Mouse (Mus musculus) CH12F3 (cell line): ENCODE measurements around the gene Idh3a.
"Not testable (repeated sequence)": the region's sequence is repeated elsewhere in the genome, so short reads cannot be mapped to it uniquely, and the experiment has no call there.

Source experiments
- in situ Hi-C: fragments of 300-500 bp; cut with MboI; formaldehyde crosslinking; loops from 2 replicates; pipeline ENCODE4 v1.14.3; 2020; ENCODE audit warnings: low sequenced_read_pairs

Idh3a gene

DNA sequence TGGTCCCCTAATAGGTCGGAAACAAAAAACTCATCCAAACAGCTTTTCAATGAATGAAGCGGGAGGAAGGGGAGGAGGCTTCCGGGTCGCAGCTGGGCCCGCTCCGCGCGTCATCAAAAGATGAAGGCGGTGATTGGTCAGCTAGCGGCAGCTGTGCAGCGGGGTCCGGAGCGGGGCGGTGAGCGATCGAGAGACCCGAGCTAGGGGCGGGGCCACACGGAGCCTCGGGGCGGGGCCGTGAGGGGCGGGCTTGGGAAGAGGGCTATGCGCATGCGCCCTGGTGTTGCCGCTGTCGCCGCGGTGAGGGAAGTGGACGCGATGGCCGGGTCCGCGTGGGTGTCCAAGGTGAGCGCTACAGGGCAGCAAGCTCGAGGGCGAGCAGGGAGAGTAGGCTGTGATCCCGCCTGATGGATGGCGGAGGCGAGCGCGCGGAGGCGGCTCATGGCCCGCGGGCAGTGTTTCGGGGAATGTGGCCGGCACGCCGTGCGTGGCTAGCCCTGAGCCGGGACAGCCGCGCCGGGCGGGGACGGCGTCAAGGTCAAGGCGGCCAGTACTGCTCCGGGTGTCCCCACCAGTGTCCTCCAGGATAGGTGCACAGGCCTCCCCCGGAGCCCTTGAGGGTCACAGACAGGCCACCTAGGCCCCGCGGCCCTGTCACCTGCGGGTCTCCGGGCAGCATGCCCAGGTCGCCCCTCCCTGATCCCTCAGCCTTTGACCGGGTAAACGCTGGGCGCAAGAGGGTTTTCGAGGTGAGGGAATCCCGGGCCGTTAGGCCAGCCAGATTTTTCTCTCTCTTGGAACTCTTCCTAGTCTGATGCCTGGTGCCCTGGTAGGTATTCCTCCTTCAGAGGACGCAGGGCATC, at the start of gene Idh3a:
Gene Idh3a, plus strand, starts transcription at position 136 of the 863 bp plus-strand sequence.
- in situ Hi-C loops = no loop called here

DNA sequence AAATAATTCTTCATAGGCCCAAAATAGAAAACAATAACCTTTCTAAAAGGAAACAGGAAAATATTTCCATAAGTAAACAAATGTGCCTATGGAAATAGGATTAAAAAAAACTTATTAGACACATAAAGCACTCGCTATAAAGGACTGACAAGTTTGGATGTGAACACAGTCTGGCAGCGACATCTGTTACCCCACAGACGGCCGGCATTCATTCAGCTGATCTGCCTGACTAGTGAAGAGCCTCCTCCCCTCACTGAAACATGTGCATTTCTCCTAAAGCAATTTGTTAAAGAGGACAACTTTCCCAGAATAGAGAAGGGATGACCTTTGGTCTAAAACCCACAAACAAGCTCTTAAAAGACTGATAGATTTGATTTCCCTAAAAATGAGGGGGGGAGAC, 49.1 kb upstream of the Idh3a start:
- in situ Hi-C loops = no loop called here

DNA sequence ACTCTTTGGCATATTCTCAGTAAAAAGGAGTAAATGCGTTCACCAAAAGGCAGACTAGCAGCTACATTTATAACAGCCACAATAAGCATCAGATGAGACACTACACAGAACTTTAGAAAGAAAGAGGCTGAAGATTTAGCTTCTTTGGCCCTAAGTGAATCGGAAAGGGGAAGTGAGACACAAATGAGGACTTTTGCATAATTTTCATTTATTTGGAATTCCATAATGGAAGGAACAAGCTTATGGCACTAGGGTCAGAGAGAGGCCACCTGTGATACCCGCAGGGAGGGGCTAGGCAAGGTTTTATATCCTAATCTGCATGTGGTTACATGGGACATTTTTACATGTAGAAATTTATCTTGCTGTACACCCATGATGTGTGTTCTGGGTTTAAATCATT, 48.7 kb upstream of the Idh3a start:
- in situ Hi-C loops = no loop called here

DNA sequence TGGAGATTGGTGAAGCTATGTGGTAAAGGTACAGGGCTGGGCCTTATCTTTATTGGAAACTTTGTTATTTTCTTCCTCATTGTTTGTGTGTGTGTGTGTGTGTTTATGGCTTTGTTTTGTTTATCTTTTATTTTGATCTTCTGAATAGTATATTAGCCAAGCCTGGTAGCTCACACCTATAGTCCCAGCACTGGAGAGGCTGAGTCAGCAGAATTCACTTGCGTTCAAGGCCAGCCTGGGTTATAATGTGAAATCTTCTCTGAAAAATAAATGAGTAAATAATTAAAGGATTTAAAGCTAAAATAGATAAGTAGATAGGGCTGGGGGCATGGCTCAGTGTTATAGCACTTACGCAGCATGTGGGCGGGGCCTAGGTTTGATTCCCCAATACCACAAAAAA, 47.9 kb upstream of the Idh3a start:
- in situ Hi-C loops = no loop called here

DNA sequence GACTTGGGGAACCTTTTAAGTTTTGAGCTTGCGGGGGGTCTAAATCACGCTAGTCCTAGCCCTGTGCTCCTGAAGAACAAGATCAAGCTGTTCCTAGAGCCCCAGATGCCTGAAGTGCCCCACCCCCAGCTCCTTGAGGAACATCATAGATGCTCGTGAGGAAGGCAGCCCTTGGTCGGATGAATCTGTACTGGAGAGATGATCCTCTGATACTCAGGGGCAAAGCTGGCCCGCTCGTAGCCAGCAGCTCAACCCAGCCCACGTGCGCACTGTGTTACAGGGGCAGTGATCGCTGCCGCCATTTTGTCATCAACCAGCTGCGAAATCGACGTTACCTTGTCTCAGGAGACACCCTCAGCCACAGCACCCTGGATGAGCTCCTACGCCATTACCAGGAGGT, 47.5 kb upstream of the Idh3a start, which contains the start of gene Sh2d7:
Gene Sh2d7, plus strand, starts transcription at position 301 of the 400 bp plus-strand sequence.
- in situ Hi-C loops = no loop called here

DNA sequence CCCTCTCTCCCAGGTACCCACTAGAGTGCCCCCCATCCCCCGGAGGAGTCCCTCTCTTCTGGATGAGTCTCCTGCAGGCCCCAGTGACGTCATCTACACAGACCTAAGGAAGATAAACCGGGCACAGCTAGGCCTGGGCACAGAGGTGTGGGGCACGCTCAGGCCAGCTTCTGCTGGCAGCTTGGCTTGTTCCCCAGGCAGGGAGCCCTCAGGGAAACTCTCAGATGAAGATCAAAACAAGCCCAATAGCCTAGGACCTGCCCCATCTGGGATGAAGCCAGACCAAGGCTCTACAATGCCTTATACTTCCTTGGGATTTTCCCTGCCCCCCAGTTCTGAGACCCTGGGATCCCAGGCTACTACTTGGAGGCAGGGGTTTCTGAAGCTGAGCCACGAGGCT, 45.3 kb upstream of the Idh3a start:
- in situ Hi-C loops = no loop called here

DNA sequence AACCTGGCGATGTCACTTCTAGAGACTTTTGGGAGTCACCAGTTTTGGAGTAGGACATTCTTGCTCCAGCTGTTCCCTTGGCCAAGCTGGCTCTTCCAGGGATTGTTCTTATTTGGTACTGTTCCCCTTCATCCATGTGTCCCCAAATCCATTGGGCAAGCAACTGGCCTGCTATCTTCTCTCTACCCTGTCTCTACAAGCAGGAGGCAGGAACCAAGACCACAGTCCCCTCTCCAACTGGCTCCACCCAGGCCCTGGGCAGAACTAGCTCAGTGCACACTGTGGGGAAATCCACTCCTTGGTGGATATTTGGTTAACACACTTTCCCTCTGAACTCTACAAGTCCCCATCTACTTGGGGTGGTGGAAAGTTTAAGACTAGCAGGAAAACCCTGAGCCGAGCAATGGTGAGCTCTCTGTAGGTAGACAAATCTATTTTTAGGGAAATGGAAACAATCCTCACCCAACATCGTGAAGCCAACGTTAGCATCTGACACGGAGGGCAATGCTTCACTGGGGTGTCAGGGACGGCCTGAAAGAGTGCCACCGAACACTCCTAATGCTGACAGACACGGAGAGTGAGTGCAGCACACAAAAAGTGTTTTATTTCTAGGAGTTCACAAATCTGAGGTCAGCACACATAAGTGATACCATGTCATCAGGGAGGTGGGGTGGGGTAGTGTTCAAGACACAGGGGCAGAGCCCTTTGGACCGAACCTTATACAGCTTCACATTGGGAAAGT, 41.8 kb upstream of the Idh3a start:
- in situ Hi-C loops = no loop called here

DNA sequence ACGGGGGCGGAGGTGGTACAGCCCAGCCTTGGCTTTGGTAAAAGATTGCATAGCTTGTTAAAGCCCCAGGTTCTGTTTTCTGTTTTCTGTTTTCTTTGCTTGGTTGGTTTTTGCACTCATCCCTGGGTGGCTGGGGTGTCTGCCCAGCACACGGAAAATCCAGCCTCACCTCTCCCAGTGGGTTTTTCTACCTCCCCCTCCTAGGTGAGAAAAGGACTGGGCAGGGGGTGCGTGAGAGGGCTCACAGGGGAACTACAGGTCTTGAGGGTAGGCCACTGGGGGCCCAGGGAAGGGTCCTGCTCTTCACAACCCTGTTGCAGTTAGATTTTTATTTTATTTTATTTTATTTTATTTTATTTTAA, 41.2 kb upstream of the Idh3a start:
- in situ Hi-C loops = no loop called here

DNA sequence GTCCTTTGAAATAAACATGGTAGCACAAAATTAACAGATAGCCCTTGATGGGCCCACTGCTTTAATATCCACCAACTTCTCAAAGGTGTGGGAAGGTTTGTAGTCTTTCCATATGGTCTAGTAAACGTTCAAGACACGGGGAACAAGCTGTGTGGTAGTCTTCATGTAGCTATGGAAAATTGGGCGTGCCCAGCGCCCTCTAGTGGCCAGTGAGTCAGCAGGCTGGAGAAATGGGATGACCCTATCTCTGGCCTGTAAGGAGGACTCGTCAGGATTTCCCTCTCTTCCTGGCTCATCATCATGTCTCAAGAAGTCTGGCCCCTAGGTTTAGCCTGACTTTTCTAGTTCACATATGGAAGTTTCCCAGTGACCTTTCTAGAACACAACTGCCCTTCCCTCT, 38.6 kb upstream of the Idh3a start:
- in situ Hi-C loops = no loop called here

DNA sequence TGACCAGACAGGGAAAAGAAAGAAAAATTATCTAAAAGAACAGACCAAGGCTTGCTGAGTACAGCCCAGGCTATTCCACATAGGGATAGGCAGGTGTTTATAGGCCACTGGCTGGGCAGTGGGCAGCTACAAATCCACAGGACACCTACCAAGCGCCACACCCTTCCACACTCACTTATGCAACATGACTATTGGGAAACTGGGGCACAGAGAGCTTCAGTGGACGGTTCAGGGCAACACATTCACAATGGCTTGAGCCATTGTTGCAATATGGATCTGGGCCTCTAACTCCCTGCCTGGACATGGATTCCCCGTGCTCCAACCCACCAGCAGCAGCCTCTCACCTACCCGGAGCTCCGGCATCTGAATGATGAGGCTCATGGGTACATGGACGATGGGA, 36.7 kb upstream of the Idh3a start:
- in situ Hi-C loops = no loop called here

DNA sequence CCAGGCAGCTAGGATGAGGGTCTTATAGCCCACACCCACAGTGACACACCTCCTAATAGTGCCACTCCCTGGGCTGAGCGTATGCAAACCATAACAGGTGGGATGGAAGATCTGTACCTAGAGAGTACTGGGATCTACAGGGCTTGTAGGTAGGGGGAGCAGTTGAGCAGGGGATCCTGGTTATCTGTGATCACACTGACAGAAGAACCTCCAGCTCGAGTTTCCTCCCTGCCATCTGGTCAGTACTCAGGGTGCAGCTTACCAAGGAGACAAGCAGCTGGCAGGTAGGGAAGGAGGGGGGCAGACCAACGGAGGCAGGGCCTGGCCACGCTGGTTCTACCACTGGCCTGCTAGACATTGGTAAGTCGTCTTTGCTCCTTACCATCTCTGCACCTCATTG, 33.7 kb upstream of the Idh3a start:
- in situ Hi-C loops = no loop called here

DNA sequence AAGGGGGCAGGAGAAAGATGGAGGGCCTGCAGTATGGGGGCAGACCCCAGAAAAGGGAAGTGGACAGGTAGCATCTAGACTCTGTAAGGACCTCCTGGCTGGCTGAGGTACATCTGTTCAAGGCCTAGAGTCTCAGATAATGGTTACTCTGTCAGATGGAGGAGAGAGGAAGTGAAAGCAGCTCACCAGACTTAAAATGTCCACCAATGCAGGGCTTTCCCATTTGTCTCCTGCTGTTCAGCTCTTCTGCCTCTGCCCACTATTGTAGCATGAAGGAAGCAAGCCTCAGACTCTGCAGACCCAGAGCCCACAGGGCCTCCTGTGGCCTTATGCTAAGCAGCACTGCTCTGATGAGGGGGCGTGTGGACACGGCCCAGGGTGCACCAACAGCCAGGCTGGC, 31.1 kb upstream of the Idh3a start:
- in situ Hi-C loops = no loop called here

DNA sequence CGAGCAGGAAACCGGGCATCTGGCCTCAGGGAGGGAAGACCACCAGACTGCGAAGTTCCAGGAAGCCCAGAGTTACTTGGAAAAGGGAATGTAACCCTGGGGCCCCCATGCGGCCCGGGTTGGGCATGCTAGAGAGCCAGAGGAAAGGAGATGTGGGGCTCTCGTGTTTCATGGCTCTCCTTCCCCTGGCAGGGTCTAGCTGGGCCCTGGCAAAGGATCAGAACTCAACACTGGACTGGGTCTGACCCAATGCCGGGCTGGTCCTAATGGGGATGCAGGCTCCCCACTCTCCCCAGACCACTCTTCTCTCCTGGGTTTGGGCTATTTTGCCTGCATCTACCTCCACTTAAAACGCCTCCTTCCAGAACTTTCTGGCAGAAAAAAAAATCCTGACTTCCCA, 27.4 kb upstream of the Idh3a start:
- in situ Hi-C loops = no loop called here

DNA sequence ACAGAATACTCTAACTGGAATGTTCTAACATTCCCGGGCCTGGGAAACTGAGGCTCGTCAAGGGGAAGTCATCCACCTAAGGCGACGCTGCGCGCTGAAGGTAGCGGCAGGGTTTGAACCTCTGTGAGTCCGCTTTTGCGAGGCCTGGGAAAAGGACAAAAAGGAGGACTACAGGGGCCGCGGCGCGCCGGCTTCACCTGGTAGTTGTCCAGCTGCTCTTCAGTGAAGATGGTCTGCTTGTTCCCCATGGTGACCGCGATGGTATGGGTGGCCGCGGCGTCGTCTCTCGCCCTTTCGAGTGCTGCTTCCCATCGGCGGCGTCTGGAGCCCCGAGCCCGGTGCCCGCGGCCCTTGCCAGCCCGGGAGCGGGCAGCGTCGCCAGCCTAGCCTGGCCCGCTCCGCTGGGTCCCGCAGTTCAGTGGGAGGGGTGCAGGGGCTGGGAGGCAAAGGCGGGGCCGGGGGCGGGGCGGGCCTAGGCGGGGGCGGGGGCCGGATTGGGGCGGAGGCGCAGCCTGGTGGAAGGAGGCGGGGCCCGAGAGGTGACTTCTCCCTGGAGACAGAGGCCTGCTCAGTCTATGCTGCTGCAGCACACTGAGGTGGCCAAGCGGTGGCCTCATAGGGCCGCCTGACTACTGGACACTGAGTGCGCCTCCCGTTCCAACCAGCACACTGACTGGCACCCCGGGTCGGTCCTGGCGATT, 26.2 kb upstream of the Idh3a start, which contains the start of gene Cib2:
Gene Cib2, minus strand, starts transcription at position 448 of the 701 bp plus-strand sequence.
- in situ Hi-C loops = no loop called here

DNA sequence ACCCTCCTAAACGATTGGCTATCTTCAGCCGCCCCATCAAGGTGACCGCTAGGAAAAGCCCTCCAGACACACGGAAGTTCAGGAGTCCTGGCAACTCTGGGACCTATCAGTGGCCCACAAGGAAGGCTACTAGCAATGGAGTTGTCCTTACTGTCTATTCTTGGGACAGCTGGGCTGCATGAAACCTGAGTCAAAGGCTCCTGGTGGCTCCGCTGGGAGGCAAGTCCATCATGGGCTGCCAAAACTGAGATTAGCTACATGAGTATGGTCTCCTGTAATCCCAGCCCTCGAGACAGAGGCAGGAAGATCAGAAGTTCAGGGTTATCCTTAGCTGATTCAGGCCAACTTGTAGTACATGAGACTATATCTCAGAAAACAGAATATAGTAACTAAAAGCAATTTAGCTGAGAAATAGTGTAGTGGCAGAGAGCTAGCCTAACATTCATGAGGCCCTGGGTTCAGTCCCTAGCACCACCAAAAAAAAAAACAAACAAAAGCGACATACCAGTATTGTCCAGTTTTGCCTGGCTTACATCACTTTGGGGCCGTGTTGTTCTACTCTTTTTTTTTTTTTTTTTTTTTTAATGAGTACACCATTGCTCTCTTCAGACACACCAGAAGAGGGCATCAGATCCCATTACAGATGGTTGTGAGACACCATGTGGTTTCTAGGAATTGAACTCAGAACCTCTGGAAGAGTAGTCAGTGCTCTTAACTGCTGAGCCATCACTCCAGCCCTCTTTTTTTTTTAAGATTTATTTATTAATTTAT, 25.1 kb upstream of the Idh3a start:
- in situ Hi-C loops = no loop called here

DNA sequence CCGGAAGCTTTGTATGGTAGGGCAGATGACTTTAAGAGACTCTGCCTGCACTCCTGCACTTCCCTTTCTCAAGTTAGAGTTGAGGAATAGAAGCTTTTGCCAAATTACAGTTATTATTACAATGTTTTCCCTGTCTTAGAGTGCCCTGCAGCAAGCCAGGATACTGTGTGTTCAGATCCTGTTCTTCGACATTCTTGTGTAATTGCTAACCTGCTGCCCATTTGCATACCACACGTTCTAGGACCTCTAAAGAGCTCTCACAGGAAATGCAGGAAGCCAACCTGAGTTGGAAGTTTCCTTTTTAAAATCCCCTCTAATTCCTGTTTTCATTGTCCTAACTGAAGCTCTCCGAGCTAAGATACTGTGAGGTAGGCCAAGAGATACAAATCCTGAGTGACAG, 19.2 kb upstream of the Idh3a start:
- in situ Hi-C loops = no loop called here

DNA sequence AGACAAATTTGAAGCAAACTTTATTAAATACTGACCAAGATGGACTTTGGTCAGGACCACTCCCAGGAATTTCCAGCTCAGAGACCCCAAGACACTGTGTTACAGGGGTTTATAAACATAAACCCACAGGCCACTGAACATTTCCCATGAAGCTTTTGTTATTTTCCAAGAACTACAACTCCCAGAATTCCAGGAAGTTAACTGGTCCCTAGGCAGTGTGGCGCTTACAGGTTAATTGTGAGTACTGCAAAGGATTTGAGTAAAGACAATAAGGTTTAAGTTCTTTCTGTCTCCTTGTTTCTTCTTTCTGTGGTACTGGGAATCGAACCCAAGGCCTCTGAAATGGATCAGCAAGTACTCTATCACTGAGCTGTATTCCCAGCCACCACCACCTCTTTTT, 17.4 kb upstream of the Idh3a start:
- in situ Hi-C loops = no loop called here

DNA sequence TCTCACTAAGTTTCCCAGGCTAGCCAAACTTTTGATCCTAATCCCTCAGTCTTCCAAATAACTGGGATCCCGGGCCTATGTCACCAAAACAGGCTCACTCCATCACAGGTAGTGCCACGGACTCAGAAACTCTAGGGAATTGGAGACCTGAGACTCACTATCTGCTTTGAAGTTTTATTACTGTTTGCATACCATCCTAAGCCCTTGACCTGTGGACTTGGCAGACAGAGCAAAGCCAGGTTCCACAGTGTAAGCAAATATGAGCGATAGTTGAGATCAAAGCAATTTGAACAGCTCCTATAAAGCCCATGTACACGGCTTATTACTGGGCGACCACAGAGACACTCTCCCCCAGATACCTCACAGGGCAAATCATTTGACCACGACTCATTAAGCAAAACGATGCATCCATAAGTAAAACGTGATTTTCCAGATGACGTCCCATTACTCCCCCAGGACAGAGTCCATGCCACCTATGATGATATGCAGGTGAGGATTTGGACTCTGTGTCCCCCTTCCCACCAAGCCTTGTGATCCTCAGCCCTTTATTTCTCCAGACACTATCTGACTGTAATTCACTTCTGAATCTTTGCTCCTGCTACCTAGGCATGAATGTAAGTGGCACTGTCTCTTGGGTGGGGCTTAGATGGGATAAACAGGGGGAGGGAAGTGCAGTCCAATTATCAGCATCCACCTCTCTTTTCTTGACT, 14.8 kb upstream of the Idh3a start:
- in situ Hi-C loops = no loop called here

DNA sequence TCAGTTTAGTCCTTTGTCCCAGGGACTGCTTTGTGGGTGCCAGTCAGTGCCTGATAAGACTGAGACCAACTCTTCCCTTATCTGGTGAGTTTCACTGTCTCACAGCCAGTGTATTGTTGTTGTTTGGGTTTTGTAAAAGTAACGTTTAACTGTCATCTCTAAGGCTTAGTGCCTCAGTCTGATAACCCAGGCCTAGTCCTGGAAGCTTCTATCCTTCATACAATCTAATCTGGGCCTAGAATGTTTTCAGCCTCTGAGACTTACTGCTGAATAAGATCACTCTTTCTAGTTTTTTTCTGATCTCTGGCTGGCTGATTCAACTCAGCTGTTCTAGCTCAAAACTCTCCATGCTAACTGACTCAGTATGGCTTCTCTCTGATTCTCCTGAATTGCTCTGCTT, 2.4 kb upstream of the Idh3a start:
- in situ Hi-C loops = no loop called here

DNA sequence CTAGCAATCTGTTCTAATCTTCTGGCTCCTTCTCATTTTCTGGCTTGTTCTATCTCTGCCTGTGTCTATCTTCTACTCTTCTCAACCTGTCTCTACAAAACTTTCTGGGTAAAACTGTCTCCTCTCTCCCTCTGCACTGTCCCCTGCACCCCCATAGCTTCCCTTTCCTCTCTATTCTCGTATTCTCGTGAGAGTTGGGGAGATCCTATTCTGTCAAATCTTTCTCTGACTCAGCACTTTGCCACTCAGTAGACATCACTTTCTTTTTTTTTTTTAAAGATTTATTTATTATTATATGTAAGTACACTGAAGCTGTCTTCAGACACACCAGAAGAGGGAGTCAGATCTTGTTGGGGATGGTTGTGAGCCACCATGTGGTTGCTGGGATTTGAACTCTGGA, 2.0 kb upstream of the Idh3a start:
- in situ Hi-C loops = not testable (repeated sequence)
